Mouse (Mus musculus) hindbrain, embryonic 14.5 days (tissue): ENCODE measurements around the gene Ticam1. TPM values are rescaled to one million over a fixed set of nuclear protein-coding genes. Genes with fewer than 3 reads are reported as not detected.
A peak's percentile ranks its signal among the peaks of the same experiment; 100 is the strongest.
"Not testable (repeated sequence)": the region's sequence is repeated elsewhere in the genome, so short reads cannot be mapped to it uniquely, and the experiment has no call there.

ENCODE experiments used
- ATAC-seq: fragments of 200-750 bp; cut with Nextera tagmentation; 2 replicates; pipeline ENCODE4 v1.8.0; 2017; ENCODE audit warnings: moderate number of reproducible peaks, mild to moderate bottlenecking, moderate TSS enrichment, moderate library complexity; ENCODE audit not compliant: low FRiP score
- DNase-seq: peaks from one replicate; pipeline ENCODE4 v3.0.0-alpha.2; 2015; ENCODE audit warnings: low spot score
- H3K27ac ChIP-seq: fragments of 300-500 bp; sonication (generic); 2 replicates; pipeline ENCODE4 v1.5.1; 2014; ENCODE audit warnings: mild to moderate bottlenecking, moderate library complexity
- H3K27me3 ChIP-seq: fragments of 300-500 bp; sonication (generic); 2 replicates; pipeline ENCODE4 v1.6.1; 2014; ENCODE audit warnings: mild to moderate bottlenecking, low read length, mixed read lengths; ENCODE audit not compliant: control insufficient read depth, insufficient read depth
- H3K36me3 ChIP-seq: fragments of 300-500 bp; sonication (generic); replicated peaks from 2 replicates; pipeline ENCODE4 v1.6.1; 2014; ENCODE audit not compliant: control insufficient read depth, insufficient read depth
- H3K4me1 ChIP-seq: fragments of 300-500 bp; sonication (generic); replicated peaks from 2 replicates; pipeline ENCODE4 v1.6.1; 2014; ENCODE audit warnings: antibody characterized with exemption, low read length, mixed read lengths; ENCODE audit not compliant: control insufficient read depth, insufficient read depth
- H3K4me2 ChIP-seq: fragments of 300-500 bp; sonication (generic); replicated peaks from 2 replicates; pipeline ENCODE4 v1.6.1; 2014; ENCODE audit warnings: mild to moderate bottlenecking, moderate library complexity
- H3K4me3 ChIP-seq: fragments of 300-500 bp; sonication (generic); replicated peaks from 2 replicates; pipeline ENCODE4 v1.5.1; 2014; ENCODE audit warnings: mild to moderate bottlenecking, low read length
- H3K9ac ChIP-seq: fragments of 300-500 bp; sonication (generic); 2 replicates; pipeline ENCODE4 v1.6.1; 2014
- H3K9me3 ChIP-seq: fragments of 300-500 bp; sonication (generic); 2 replicates; pipeline ENCODE4 v1.6.1; 2016; ENCODE audit warnings: low read length; ENCODE audit not compliant: control insufficient read depth
- WGBS: fragments of 180-500 bp; shearing (Covaris S2); extraction: QIAGEN DNeasy Blood & Tissue Kit; methylation state at CpG from one replicate; pipeline ENCODE4 v1.1.7; 2014; 5-methylcytosine and 5-hydroxymethylcytosine counted together
- polyA plus RNA-seq: library from polyadenylated mRNA; unstranded; fragments of >200 nt; fragmentation: Nextera tagmentation; extraction: Ambion mirVana; gene quantifications from 2 replicates; pipeline ENCODE4 v1.2.1, GENCODE M21; 2014

Gene Ticam1
- polyA plus RNA-seq, 1 experiment from 2014 or later = 1.4 TPM

DNA sequence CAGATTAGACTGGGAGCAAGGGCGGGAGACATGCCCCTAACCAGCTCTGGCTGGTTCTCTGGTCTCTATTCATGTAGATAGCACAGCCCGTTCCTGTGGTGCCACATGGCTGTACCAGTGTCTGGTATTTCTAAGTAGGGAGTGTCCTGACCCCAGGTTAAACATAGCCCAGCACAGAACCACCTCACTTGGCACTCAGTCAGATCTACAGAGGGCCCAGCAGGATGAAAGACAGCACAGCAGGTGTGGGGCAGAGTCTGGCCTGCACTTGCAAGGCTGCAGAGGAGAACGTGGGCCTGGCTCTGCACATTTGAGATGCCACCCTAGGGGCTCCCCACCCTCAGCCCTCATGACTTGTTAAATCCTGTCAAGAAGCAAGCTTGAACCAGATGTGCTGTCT is 15.4 kb downstream of the Ticam1 start:
- Histone ChIP-seq H3K27me3 (no peaks in the 10 kb centered on the region), H3K4me3 (no peak overlapping the region), H3K27ac (no peak overlapping the region), H3K4me2 (no peak overlapping the region), H3K9me3 (no peaks in the 10 kb centered on the region), H3K4me1 (peaks cover 33% of the 10 kb centered on the region), H3K36me3 (peaks cover 66% of the 10 kb centered on the region), H3K9ac (no peak overlapping the region)
- DNase-seq = no peak
- WGBS = 83% methylated on average over 3 of the region's 3 CpGs
- no peak for ATAC-seq

DNA sequence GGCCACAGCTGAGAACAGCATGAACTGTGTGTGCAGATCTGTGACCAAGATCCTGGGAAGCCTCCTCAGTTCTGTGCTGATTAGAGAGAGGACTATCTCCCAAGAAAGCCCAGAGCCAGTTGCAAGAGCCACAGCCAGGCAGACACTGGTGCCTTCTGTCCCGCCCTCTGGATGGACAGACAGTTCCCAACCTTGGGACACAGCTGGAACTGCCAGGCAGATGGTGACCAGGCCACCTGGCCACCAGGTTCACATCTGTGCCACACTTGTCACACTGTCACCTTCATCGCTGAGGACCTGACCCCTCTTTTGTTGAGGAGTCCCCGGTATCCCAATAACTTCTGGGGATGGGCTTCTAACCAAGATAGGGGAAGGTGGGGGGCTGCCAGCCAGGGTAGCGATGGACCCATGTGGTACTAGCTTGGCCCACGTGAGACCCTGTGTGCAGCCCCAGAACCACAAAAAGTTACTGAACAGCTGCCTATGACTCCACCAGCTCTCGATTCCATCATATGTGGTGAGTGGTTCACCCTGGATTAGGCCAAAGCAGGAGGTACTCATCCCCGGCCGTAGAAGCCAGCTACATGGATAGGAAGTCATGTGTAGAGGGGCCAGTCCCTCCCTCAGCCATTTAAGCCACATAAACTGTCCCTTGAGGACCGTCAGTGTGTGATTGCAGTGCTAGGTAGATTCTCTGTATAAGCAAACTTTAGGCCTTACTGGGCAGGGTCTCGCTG is 17.1 kb downstream of the Ticam1 start:
- Histone ChIP-seq H3K9ac (0 out of 2 replicates have a peak overlapping the region, but pooled peaks have one; percentile 36), H3K4me2 (peak overlapping the region; percentile 21; the same call in 1 of the 2 replicates), H3K27ac (no peak overlapping the region), H3K36me3 (peaks cover 55% of the 10 kb centered on the region), H3K9me3 (no peaks in the 10 kb centered on the region), H3K4me1 (peaks cover 33% of the 10 kb centered on the region), H3K27me3 (no peaks in the 10 kb centered on the region), H3K4me3 (no peak overlapping the region)
- ATAC-seq (no peak), DNase-seq (no peak)
- 91% methylated on average over 10 of the region's 10 CpGs for WGBS

DNA sequence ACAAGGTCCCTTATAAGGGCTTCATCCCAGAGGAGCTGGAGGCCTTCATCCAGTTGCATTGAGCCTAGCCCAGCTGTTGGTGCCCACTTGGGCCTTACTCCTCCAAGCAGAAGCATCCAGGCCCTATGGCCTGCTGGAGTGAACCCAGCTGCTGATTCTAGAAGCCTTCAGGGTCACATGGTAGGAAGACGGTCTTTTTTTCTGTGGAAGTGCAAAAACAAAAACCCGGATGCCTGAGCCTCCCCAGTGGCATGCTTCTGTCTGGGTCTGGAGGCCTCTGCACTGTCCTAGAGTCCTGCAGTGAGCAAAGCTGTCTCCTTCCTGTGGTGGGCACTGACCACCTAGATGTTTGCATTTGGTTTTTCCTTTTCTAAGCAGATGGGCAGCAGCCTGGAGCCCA is 17.8 kb downstream of the Ticam1 start:
- not testable (repeated sequence) for DNase-seq, H3K9ac ChIP-seq, H3K9me3 ChIP-seq, ATAC-seq, H3K27ac ChIP-seq, H3K27me3 ChIP-seq, H3K4me3 ChIP-seq
- H3K4me2 ChIP-seq = peak overlapping the region; percentile 21
- WGBS = 73% methylated on average over 2 of the region's 2 CpGs
- peaks cover 54% of the 10 kb centered on the region for H3K36me3 ChIP-seq
- H3K4me1 ChIP-seq = peaks cover 33% of the 10 kb centered on the region

DNA sequence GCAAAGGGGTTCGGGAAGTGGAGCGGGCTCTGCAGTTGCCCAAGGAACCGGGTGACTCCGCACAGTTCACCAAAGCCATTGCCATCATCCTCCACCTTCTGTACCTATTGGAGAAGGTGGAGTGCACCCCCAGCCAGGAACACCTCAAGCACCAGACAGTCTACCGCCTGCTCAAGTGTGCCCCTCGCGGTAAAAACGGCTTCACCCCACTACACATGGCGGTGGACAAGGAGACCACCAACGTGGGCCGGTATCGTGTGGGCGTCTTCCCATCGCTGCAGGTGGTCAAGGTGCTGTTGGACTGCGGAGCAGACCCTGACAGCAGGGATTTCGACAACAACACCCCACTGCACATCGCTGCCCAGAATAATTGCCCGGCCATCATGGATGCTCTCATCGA is 18.3 kb downstream of the Ticam1 start:
- DNase-seq, H3K4me3 ChIP-seq, H3K27ac ChIP-seq, H3K9ac ChIP-seq, ATAC-seq, H3K27me3 ChIP-seq, H3K9me3 ChIP-seq: not testable (repeated sequence)
- H3K4me1 ChIP-seq = peaks cover 33% of the 10 kb centered on the region
- H3K4me2 ChIP-seq = peak overlapping the region; percentile 96
- H3K36me3 ChIP-seq = peaks cover 54% of the 10 kb centered on the region
- WGBS = 93% methylated on average over 19 of the region's 19 CpGs

- Histone ChIP-seq H3K36me3 (peaks cover 44% of the 10 kb centered on the region), H3K4me3 (peak overlapping the region; percentile 62), H3K4me1 (peaks cover 33% of the 10 kb centered on the region), H3K9ac (peak overlapping the region; percentile 67), H3K27ac (peak overlapping the region; percentile 87), H3K4me2 (peak overlapping the region; percentile 96), H3K9me3 (no peaks in the 10 kb centered on the region), H3K27me3 (no peaks in the 10 kb centered on the region)
- ATAC-seq (no peak), DNase-seq (no peak)
- 13% methylated on average over 58 of the region's 58 CpGs for WGBS
Measured at GRCm38 (mm10) chr17:56257181-56257894, 19.2 kb downstream of the Ticam1 start.

GRCm38 (mm10) chr17:56256239-56256881 is 20.2 kb downstream of the Ticam1 start, which contains the start of gene Fem1a:
Fem1a (plus strand) TSS chr17:56256810.
- peak; percentile 98 for DNase-seq
- ATAC-seq = peak; percentile 90
- Histone ChIP-seq H3K27me3 (no peaks in the 10 kb centered on the region), H3K27ac (peak within 1 kb of the TSS; percentile 89), H3K4me1 (peaks cover 35% of the 10 kb centered on the region), H3K9ac (peak within 1 kb of the TSS; percentile 67), H3K9me3 (no peaks in the 10 kb centered on the region), H3K4me2 (peak within 1 kb of the TSS; percentile 96), H3K36me3 (peaks cover 36% of the 10 kb centered on the region), H3K4me3 (peak within 1 kb of the TSS; percentile 62)
- under 1% methylated on average over 28 of the region's 28 CpGs for WGBS

GRCm38 (mm10) chr17:56255863-56256238 is 20.7 kb downstream of the Ticam1 start:
- Histone ChIP-seq H3K4me1 (peaks cover 38% of the 10 kb centered on the region), H3K4me3 (peak overlapping the region; percentile 62), H3K9ac (peak overlapping the region; percentile 51; the same call in 1 of the 2 replicates), H3K27me3 (no peaks in the 10 kb centered on the region), H3K9me3 (no peaks in the 10 kb centered on the region), H3K36me3 (peaks cover 31% of the 10 kb centered on the region), H3K4me2 (peak overlapping the region; percentile 59), H3K27ac (peak overlapping the region; percentile 89)
- ATAC-seq = peak; percentile 92
- peak; percentile 99 for DNase-seq
- 0% methylated on average over 32 of the region's 32 CpGs for WGBS

DNA sequence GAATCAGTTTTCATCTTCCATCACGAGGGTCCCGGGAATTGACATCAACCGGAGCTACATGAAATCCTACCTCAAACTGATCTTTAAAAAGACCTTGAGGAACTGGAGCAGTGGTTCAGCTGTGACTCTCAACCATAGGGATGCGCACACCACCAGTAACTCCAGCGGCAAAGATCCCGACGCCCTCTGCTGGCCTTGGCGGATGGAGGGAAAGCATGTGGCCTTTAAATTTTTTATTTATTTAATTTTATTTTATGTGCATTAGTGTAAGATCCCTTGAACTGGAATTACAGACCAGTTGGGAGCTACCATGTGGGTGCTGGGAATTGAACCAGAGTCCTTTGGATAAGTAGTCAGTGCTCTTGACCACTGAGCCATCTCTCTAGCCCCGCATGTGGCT is 21.2 kb downstream of the Ticam1 start:
- Histone ChIP-seq H3K36me3 (peaks cover 27% of the 10 kb centered on the region), H3K27me3 (no peaks in the 10 kb centered on the region), H3K9me3 (no peaks in the 10 kb centered on the region), H3K4me3 (peak overlapping the region; percentile 62; the same call in 1 of the 2 replicates), H3K4me1 (peaks cover 34% of the 10 kb centered on the region), H3K9ac (peak overlapping the region; percentile 38; the same call in 1 of the 2 replicates), H3K4me2 (peak overlapping the region; percentile 59), H3K27ac (peak overlapping the region; percentile 75)
- 15% methylated on average over 9 of the region's 9 CpGs for WGBS
- peak; percentile 6; the same call in 1 of the 2 replicates for ATAC-seq
- peak; percentile 53 for DNase-seq

GRCm38 (mm10) chr17:56254695-56255094 is 21.9 kb downstream of the Ticam1 start:
- DNase-seq (no peak), ATAC-seq (no peak)
- Histone ChIP-seq H3K27ac (no peak overlapping the region; the same call in 1 of the 2 replicates), H3K4me2 (no peak overlapping the region), H3K9me3 (no peaks in the 10 kb centered on the region), H3K4me1 (peaks cover 27% of the 10 kb centered on the region), H3K27me3 (no peaks in the 10 kb centered on the region), H3K36me3 (peaks cover 20% of the 10 kb centered on the region), H3K9ac (no peak overlapping the region), H3K4me3 (no peak overlapping the region)
- 85% methylated on average over 4 of the region's 4 CpGs for WGBS
